Mouse (Mus musculus) cerebellum, adult 2 months (tissue): ENCODE data around the gene Rcc2.

Experiments used
- CTCF ChIP-seq: fragments of 200-500 bp; IDR thresholded peaks from 2 replicates; pipeline ENCODE4 v1.5.1; 2011; ENCODE audit warnings: low read depth, mild to moderate bottlenecking, control low read depth, low read length, moderate library complexity, borderline replicate concordance; ENCODE audit not compliant: insufficient read depth
- POLR2A ChIP-seq: fragments of 200-500 bp; IDR thresholded peaks from 2 replicates; pipeline ENCODE4 v1.6.1; 2011; ENCODE audit warnings: low read length, control low read depth, borderline replicate concordance; ENCODE audit not compliant: insufficient read depth

- TF ChIP-seq CTCF (no peak), POLR2A (no peak)
Measured at GRCm38 (mm10) chr4:140656529-140656928, 43.8 kb upstream of the Rcc2 start.
